Mouse (Mus musculus) adrenal gland, adult 18-20 months (tissue): ENCODE results near the gene Katna1. TPM values are rescaled to one million over a fixed set of nuclear protein-coding genes. Genes with fewer than 3 reads are reported as not detected.
A peak's percentile ranks its signal among the peaks of the same experiment; 100 is the strongest.

ENCODE experiments used
- DNase-seq, 2 experiments: peaks; one replicate each; pipeline ENCODE4 v3.0.0; 2021 to 2022; ENCODE audit warnings: low spot score in 2 of 2
- total RNA-seq, 2 experiments: library from RNA; stranded (reverse); gene quantifications; 1 replicate in 1 of 2; 2 replicates in 1 of 2; pipeline ENCODE4 v1.2.3; 2021

Gene Katna1
- total RNA-seq, 2 experiments from 2014 or later, result 30.7 to 33.1 TPM

DNA sequence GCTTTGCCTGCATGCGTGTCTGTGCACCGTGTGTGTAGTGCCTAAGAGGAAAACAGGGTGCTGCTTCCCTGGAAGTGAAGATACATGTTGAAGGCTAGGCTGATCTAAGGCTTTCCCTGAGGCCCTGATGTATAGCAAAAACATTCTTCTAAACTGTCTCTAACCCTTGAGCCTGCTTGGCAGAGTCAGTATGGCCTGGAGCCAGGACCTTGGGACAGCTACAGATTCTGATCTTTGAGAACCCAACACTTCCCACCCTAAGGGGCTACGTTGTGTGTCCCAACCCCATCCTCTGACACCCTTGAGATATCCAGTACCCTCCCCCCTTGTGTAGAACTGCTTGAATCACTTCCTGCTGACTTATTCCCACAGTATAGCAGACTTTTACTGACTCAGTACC, 52.6 kb downstream of the Katna1 start:
- peak; percentile 26 to 31 for DNase-seq

DNA sequence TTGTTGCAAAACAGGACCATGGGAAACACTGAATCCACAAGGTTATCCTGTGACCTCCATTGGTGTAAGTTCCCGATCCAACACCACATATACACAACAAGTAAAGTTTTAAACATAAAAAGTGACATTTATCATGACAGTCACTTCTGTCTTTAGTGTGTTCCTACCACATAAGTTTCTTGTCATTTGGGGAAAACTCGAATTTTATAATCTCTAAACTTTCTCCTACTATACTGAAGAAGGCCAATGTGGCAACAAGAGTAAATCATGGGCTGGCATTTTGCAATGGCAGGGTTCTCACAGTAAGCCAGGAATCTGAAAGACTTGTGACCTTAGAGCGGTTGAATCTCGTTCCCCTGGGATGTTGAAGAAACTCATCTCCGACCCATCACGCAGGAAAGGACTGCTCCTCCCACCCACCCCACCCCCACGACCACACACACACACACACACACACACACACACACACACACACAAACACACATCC, 54.0 kb downstream of the Katna1 start:
- peak in 1 of 2 experiments; percentile 30 for DNase-seq

GRCm38 (mm10) chr10:7780238-7781176, 54.7 kb downstream of the Katna1 start:
- DNase-seq, result peak; percentile 86 to 89

DNA sequence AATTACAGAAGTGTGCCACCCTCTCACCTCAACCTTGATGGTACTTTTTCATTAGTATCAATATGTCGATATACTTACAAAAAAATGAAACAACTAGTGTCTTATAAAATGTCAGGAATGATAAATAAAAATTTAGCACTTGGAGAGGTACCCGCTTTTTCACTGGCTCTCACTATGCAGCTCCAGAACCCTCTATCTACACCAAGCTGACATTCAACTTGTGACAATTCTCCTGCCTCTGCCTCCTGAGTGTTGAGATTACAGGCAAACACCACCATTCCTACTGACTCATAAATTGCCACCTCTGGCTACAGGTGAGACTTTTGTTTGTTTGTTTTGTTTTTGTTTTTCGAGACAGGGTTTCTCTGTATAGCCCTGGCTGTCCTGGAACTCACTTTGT, 55.4 kb downstream of the Katna1 start:
- no peak for DNase-seq

GRCm38 (mm10) chr10:7787319-7787718, 61.5 kb downstream of the Katna1 start:
- DNase-seq, result no peak

DNA sequence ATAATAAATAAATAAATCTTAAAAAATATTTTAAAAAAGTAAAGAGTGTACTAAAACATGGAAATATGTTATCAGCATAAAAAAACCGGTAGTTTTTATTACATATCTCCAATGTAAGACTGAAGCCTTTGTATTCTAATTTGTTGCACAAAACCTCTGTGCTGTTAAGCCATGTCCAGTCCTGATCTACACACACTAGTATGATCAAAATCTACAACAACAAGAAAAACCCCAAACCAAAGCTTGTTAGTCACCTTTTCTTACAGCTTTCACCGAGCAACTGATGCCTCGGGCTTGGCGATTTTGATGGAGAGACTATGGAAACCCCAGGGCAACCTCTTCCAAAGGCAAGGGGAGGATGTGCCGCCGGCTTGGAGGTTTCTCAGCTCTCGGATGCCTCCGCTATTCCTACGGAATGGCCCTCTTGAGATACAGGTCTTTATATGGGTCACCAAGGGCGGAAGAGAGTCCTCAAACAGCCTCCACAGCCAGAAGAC, 66.5 kb downstream of the Katna1 start:
- no peak for DNase-seq

DNA sequence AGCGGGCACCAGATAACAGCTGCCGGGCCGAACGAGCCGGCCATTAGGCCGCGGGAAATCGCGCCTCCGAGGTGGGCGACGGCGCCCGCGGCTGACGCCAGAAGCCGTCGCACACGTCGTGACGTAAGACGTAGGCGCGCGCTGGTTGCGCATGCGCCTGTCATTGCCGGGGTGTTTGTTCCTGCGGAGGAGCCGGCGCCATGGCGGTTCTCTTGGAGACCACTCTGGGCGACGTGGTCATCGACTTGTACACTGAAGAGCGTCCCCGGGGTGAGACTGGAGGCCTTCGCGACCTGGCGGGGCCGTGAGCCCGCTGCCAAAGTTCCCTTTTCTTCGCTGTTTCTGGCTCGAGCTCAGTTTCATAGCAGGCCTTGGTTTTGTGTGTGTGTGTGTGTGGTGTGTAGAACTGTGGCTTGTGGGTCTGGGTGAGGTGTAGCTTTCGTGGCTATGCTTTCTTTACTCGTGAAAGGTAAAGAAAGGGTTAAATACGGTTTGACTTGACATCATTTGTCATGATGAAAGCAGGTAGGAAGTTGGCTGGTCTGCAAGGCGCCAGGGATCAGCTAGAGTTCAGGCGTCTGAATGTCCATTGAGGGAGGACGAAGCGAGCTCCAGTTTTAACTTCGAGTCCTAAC, 67.1 kb downstream of the Katna1 start, which contains the start of the genes Ginm1 and Ppil4:
Ginm1 (minus strand) TSS at position 74 of the 635 bp plus-strand sequence.
Ppil4 (plus strand) TSS at position 141 of the 635 bp plus-strand sequence.
- DNase-seq, result peak; percentile 92 to 94

GRCm38 (mm10) chr10:7801258-7801657, 75.5 kb downstream of the Katna1 start:
- DNase-seq, result no peak

DNA sequence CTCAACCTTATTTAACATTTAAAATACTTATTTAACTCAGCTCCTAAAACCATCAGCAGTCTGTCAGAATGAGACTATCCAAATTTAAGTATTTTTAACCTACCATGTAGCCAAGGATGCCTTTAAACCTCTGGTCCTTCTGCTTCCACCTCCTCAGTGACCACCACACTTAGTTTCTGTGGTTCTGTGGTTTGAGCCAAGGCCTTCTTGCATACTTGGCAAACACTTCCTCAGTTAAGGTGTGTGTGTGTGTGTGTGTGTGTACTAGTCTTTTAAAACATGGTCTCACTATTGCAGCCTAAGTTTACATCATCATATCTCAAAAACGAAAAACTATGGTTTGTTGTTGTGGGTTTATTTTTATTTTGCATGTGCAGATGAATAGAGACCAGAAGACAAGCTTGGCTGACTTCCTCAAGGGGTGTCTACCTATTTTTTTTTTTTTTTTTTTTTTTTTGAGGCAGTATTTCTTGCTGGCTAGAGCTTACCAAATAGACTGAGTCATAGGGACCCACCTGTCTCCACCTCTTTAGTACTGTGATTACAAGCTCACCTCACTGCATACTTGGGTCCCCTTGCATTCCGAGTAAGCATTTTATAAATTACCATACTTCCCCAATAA, 76.8 kb downstream of the Katna1 start:
- no peak for DNase-seq

DNA sequence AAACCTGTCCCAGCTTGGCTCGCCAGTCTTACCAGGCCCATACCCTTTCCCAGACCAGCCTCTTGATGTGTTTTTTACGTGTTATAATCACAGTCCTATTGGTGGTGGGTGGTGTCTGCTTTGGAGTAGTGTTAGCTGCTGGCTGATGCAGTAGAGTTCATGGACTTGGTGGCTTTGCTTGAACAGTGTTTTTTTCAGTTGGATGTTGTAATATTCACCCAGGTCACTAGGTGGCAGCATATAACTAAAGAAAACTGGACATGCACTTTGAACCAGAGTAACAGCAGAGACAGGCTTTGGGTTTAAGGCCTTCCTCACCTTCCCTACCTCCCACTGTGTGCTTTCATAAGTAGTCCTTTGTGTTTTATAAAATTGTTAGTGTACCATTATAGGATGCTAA, 84.1 kb downstream of the Katna1 start:
- DNase-seq, result peak in 1 of 2 experiments; percentile 36

Other genes starting within 250 kb of the Katna1 start
- gene Lrp11, start 136.2 kb upstream of the Katna1 start, total RNA-seq, result 10 to 100 TPM; 21.8 to 22.1 TPM
- gene Nup43, start 58.5 kb upstream of the Katna1 start, total RNA-seq, result 1 to 10 TPM; 5.9 to 9.1 TPM
- 10 to 100 TPM; 79.9 to 83.7 TPM for gene Pcmt1, start 44.9 kb upstream of the Katna1 start, total RNA-seq
- gene Lats1, start 44.8 kb upstream of the Katna1 start, total RNA-seq, result 10 to 100 TPM; 40.6 to 52.9 TPM
- gene Ginm1, start 66.8 kb downstream of the Katna1 start, total RNA-seq, result 100 to 1,000 TPM; 173 to 253 TPM
- gene Ppil4, start 66.9 kb downstream of the Katna1 start, total RNA-seq, result 10 to 100 TPM; 25.5 to 30.8 TPM
- gene Zc3h12d, start 106.5 kb downstream of the Katna1 start, total RNA-seq, result under 1 TPM; 0.13 to 0.38 TPM
- gene Tab2, start 230.2 kb downstream of the Katna1 start, total RNA-seq, result 10 to 100 TPM; 49.1 to 51.8 TPM